Mouse (Mus musculus) liver, embryonic 15.5 days (tissue): Measurements from ENCODE around the gene Kcmf1. TPM values are rescaled to one million over a fixed set of nuclear protein-coding genes. Genes with fewer than 3 reads are reported as not detected.
A peak's percentile ranks its signal among the peaks of the same experiment; 100 is the strongest.

Source experiments
- ATAC-seq: fragments of 200-750 bp; cut with Nextera tagmentation; 2 replicates; pipeline ENCODE4 v1.8.0; 2017; ENCODE audit warnings: moderate number of reproducible peaks, mild to moderate bottlenecking, moderate library complexity; ENCODE audit not compliant: insufficient read depth
- H3K27ac ChIP-seq: fragments of 300-500 bp; sonication (generic); replicated peaks from 2 replicates; pipeline ENCODE4 v1.5.1; 2015; ENCODE audit warnings: mild to moderate bottlenecking, inconsistent platforms
- H3K27me3 ChIP-seq: fragments of 300-500 bp; sonication (generic); 2 replicates; pipeline ENCODE4 v1.6.1; 2015; ENCODE audit warnings: mild to moderate bottlenecking, inconsistent platforms
- H3K36me3 ChIP-seq: fragments of 300-500 bp; sonication (generic); replicated peaks from 2 replicates; pipeline ENCODE4 v1.6.1; 2015; ENCODE audit warnings: moderate library complexity, mild to moderate bottlenecking, inconsistent platforms
- H3K4me1 ChIP-seq: fragments of 300-500 bp; sonication (generic); replicated peaks from 2 replicates; pipeline ENCODE4 v1.6.1; 2015; ENCODE audit warnings: inconsistent platforms
- H3K4me2 ChIP-seq: fragments of 300-500 bp; sonication (generic); 2 replicates; pipeline ENCODE4 v1.6.1; 2015; ENCODE audit warnings: moderate library complexity, mild to moderate bottlenecking, inconsistent platforms
- H3K4me3 ChIP-seq: fragments of 300-500 bp; sonication (generic); replicated peaks from 2 replicates; pipeline ENCODE4 v1.5.1; 2015; ENCODE audit warnings: mild to moderate bottlenecking, inconsistent platforms
- H3K9ac ChIP-seq: fragments of 300-500 bp; sonication (generic); 2 replicates; pipeline ENCODE4 v1.6.1; 2015; ENCODE audit warnings: moderate library complexity, mild to moderate bottlenecking, inconsistent platforms
- H3K9me3 ChIP-seq: fragments of 300-500 bp; sonication (generic); replicated peaks from 2 replicates; pipeline ENCODE4 v1.6.1; 2016; ENCODE audit warnings: inconsistent platforms
- WGBS: fragments of 180-500 bp; shearing (Covaris S2); methylation state at CpG from one replicate; pipeline ENCODE4 v1.1.7; 2015; ENCODE audit warnings: mixed read lengths; ENCODE audit not compliant: insufficient replicate concordance; 5-methylcytosine and 5-hydroxymethylcytosine counted together
- polyA plus RNA-seq: library from polyadenylated mRNA; unstranded; fragments of >200 nt; fragmentation: Nextera tagmentation; extraction: Ambion mirVana; gene quantifications from 2 replicates; pipeline ENCODE4 v1.2.1, GENCODE M21; 2015

Gene Kcmf1
- polyA plus RNA-seq, 1 experiment from 2014 or later = 27.0 TPM

DNA sequence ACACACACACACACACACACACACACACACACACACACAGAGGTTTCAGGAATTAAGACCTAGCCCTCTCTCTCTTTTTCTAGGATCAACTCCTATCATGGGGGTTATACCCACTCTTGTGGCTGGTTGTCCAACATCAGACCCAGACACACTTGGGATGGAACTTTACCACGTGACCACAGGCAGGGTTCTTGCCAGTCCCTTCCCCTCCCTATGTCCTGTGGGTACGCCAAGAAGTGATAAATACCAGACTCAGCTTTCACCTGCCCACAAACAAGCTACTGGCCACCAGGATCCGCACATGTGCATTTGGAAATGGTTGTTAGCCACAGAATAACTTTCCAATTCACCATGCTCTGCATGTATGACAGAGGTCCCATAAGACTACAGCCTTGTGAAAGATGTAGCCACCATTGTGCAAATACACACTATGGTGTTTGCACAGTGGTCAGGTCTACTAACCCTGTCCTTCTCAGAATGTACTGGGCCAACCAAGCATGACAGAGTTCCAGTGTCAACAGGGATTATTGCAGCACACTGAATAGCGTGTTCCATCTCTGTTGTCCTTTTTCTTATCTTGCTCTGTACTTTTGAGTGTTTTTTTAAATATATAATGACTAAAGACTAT lies 90.1 kb downstream of the Kcmf1 start:
- Histone ChIP-seq H3K36me3 (no peaks in the 10 kb centered on the region), H3K9ac (no peak overlapping the region), H3K27me3 (no peaks in the 10 kb centered on the region), H3K9me3 (no peaks in the 10 kb centered on the region), H3K4me1 (no peaks in the 10 kb centered on the region), H3K4me2 (no peak overlapping the region), H3K4me3 (no peak overlapping the region), H3K27ac (no peak overlapping the region)
- ATAC-seq = peak; percentile 74
- 38% methylated on average over 4 of the region's 4 CpGs for WGBS

DNA sequence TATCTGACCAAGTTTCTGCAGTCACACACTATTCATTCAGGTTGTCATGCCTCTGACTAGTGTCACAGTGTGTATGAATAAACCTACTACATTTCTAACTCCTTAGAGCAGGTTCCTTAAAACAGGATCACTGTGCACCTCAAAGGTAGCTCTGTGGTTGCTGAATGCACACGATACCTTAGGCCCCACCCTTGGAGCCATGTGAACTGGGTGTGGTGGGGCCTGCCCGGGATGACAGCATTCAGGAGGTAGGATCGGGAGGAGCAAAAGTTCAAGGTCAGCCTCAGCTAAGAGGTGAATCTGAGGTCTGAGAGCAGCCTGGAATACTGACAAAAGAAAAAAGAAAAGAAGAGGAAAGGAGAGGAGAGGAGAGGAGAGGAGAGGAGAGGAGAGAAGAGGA lies 91.4 kb downstream of the Kcmf1 start:
- H3K4me2 ChIP-seq = no peak overlapping the region
- H3K36me3 ChIP-seq = no peaks in the 10 kb centered on the region
- ATAC-seq = no peak
- no peaks in the 10 kb centered on the region for H3K9me3 ChIP-seq
- 29% methylated on average over 3 of the region's 3 CpGs for WGBS
- H3K4me3 ChIP-seq = no peak overlapping the region
- no peaks in the 10 kb centered on the region for H3K27me3 ChIP-seq
- H3K4me1 ChIP-seq = no peaks in the 10 kb centered on the region
- H3K9ac ChIP-seq = no peak overlapping the region
- H3K27ac ChIP-seq = no peak overlapping the region

DNA sequence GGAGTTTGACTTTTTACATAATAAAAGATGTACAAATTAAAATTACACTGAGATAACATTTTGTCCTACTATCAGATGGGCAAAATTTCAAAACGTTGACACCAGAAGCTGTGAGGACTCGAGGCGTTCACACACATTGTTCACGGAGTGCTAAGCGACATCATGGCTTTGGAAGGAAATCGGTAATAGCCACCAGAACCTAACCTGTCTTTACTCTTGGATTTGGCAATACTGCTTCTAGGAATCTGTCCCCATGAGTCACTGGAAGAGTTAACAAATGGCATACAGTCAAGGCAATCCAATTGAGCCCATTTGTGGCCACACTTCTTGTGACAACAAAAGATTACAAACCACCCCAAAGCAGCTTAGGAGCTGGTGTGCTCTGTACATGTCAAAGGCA lies 96.1 kb downstream of the Kcmf1 start:
- Histone ChIP-seq H3K4me3 (no peak overlapping the region), H3K9ac (no peak overlapping the region), H3K27me3 (no peaks in the 10 kb centered on the region), H3K4me2 (no peak overlapping the region), H3K4me1 (no peaks in the 10 kb centered on the region), H3K27ac (no peak overlapping the region), H3K9me3 (no peaks in the 10 kb centered on the region), H3K36me3 (no peaks in the 10 kb centered on the region)
- WGBS = 74% methylated on average over 6 of the region's 6 CpGs
- no peak for ATAC-seq

DNA sequence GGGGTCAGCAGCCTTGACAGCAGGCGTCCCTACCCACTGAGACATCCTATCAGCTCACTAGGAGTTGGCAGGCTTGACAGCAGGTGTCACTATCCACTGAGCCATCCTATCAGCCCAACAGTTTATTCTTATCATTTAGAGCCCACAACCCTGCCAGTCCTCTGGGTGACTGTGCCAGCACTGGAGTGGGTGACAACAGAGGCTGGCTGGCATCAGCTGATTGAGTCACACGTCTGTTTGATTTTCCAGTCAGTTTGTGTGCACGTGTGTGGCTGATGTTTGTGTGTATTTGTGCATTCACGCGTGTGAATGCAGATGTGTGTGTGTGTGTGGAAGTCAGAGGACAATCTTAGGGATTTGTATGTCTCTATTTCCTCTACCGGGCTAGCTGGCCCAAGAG lies 97.7 kb downstream of the Kcmf1 start:
- ATAC-seq = no peak
- Histone ChIP-seq H3K4me2 (no peak overlapping the region), H3K36me3 (no peaks in the 10 kb centered on the region), H3K9ac (no peak overlapping the region), H3K27ac (no peak overlapping the region), H3K27me3 (no peaks in the 10 kb centered on the region), H3K9me3 (no peaks in the 10 kb centered on the region), H3K4me1 (no peaks in the 10 kb centered on the region), H3K4me3 (no peak overlapping the region)
- WGBS = 69% methylated on average over 6 of the region's 6 CpGs

DNA sequence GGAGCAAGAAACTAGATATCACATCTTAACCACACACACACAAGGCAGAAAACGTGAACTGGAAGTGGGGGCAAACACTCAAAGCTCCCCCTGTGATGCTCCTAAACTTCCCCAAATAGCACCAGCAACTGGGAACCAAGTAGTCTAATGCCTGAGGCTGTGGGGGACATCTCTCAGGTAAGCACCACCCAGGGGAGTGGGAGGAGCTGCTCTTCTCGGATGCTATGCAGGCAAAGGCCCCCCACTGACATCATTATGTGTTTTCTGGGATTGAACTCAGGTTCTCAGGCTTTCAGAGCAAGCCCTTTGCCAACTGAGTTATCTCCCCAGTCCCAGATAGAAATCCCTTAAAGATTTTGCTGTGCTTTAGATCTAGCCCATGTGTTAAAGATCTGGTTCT lies 99.1 kb downstream of the Kcmf1 start:
- H3K4me1 ChIP-seq = no peaks in the 10 kb centered on the region
- no peak for ATAC-seq
- no peak overlapping the region for H3K4me2 ChIP-seq
- no peaks in the 10 kb centered on the region for H3K9me3 ChIP-seq
- WGBS = 40% methylated on average over 2 of the region's 2 CpGs
- H3K27ac ChIP-seq = no peak overlapping the region
- H3K36me3 ChIP-seq = no peaks in the 10 kb centered on the region
- H3K9ac ChIP-seq = no peak overlapping the region
- H3K27me3 ChIP-seq = no peaks in the 10 kb centered on the region
- no peak overlapping the region for H3K4me3 ChIP-seq

DNA sequence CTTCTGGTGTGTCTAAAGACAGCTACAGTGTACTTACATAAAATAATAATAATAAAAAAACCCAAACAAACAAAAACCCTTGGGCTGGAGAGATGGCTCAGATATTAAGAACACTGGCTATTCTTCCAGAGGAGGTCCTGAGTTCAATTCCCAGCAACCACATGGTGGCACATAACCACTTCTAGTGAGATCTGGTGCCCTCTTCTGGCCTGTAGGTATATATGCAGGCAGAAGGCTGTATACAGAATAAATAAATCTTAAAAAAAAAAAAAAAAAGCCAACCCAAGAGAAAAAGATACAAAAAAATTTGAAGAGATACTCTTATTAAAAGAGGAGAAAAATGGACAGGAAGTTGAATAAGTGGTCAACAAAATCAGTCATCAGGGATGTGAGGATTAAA lies 102.0 kb downstream of the Kcmf1 start:
- Histone ChIP-seq H3K27ac (no peak overlapping the region), H3K27me3 (no peaks in the 10 kb centered on the region), H3K4me1 (no peaks in the 10 kb centered on the region), H3K4me3 (no peak overlapping the region), H3K9me3 (no peaks in the 10 kb centered on the region), H3K4me2 (no peak overlapping the region), H3K36me3 (no peaks in the 10 kb centered on the region), H3K9ac (no peak overlapping the region)
- no peak for ATAC-seq

DNA sequence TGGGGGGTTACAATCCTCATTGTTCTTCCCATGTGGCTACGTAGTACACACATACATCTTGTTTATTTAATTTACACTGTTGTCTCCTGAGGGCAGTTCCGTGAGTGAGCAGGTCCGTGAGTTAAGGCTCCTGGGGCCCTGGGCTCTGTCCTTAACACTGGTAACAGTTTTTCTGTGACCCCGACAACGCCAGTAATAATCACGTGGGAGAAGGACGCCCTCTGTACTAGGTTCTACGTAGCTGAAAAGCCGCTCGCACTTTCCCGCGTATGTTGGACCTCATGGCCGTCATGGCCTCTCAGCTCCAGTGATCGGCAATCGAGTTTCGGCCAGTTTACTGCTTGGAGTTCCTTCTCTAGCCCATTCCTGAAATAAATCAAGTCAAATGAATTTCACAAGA lies 104.3 kb downstream of the Kcmf1 start:
- H3K4me3 ChIP-seq = no peak overlapping the region
- WGBS = 52% methylated on average over 16 of the region's 16 CpGs
- no peaks in the 10 kb centered on the region for H3K9me3 ChIP-seq
- H3K36me3 ChIP-seq = no peaks in the 10 kb centered on the region
- no peaks in the 10 kb centered on the region for H3K4me1 ChIP-seq
- H3K4me2 ChIP-seq = no peak overlapping the region
- ATAC-seq = no peak
- H3K27ac ChIP-seq = no peak overlapping the region
- peaks cover 6% of the 10 kb centered on the region for H3K27me3 ChIP-seq
- no peak overlapping the region for H3K9ac ChIP-seq

DNA sequence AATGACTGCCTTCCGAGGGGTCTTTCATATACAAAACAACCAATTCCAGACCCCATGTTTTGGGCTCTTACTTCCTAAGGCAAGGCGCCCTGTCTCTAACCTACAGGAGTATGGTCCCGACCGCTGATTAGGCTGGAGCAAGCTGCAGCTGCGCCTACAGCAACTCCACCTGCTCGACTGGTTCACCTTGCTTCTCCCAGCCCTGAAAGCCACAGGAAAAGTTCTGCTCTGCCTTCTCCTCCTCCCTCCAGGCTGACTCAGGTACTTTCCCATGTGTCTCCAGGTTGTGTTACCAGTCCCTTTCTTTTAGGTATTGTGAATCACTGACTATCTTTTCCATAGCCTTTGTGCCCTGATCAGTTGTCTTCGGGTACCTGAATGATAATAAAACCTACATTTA lies 104.9 kb downstream of the Kcmf1 start:
- peaks cover 11% of the 10 kb centered on the region for H3K27me3 ChIP-seq
- no peaks in the 10 kb centered on the region for H3K36me3 ChIP-seq
- no peak overlapping the region for H3K4me3 ChIP-seq
- ATAC-seq = no peak
- H3K4me1 ChIP-seq = no peaks in the 10 kb centered on the region
- no peak overlapping the region for H3K9ac ChIP-seq
- no peak overlapping the region for H3K27ac ChIP-seq
- H3K9me3 ChIP-seq = no peaks in the 10 kb centered on the region
- WGBS = 48% methylated on average over 7 of the region's 7 CpGs
- no peak overlapping the region for H3K4me2 ChIP-seq

DNA sequence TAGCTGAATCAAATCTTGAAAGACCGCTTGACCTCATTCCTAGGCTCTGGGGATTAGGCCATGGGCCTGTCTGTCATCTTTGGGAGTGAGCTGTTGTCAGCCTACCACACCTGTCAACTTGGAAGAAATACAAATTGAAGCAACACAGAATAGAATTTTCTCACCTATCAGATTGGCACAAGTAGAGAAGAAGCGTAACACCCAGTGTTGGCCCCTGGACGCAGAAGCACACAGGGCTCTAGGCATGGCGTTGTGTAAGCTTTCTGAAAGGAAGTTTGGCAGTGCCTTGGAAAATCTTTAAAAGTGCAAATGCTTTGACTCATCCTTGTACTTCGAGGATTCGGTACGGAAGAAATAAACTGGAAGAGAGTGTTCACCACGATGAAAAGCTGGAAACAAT lies 107.1 kb downstream of the Kcmf1 start:
- no peak for ATAC-seq
- no peaks in the 10 kb centered on the region for H3K9me3 ChIP-seq
- H3K27ac ChIP-seq = no peak overlapping the region
- no peak overlapping the region for H3K9ac ChIP-seq
- H3K4me1 ChIP-seq = no peaks in the 10 kb centered on the region
- 76% methylated on average over 8 of the region's 8 CpGs for WGBS
- H3K36me3 ChIP-seq = no peaks in the 10 kb centered on the region
- no peak overlapping the region for H3K4me2 ChIP-seq
- peaks cover 34% of the 10 kb centered on the region for H3K27me3 ChIP-seq
- no peak overlapping the region for H3K4me3 ChIP-seq

Other genes with a start within 250 kb of the Kcmf1 start
- gene Tcf7l1, start 110.7 kb downstream of the Kcmf1 start, polyA plus RNA-seq = 4.1 and 5.3 TPM in 2 replicates
- 166 and 189 TPM in 2 replicates for gene Tmsb10, start 58.8 kb upstream of the Kcmf1 start, polyA plus RNA-seq